Mouse (Mus musculus) Muller cell, postnatal 12 days (primary cell): ENCODE measurements at regions not wholly inside any gene's neighbourhood (a gene's known extent, or its start where the extent isn't known, plus 50 kb on each side); places are given as distances from the start of the nearest gene placed in this dataset.
A peak's percentile ranks its signal among the peaks of the same experiment; 100 is the strongest.

Experiments used
- DNase-seq: peaks from one replicate; pipeline ENCODE4 v3.0.0-alpha.2; 2015; ENCODE audit errors: inconsistent ontology term

GRCm38 (mm10) chr16:39650616-39651015 is 333.5 kb upstream of the Lsamp start:
- DNase-seq = peak; percentile 4

GRCm38 (mm10) chr16:39667905-39668304 is 316.3 kb upstream of the Lsamp start:
- no peak for DNase-seq

- DNase-seq = no peak
These were observed 311.8 kb upstream of the Lsamp start for GRCm38 (mm10) chr16:39672096-39672985.

- no peak for DNase-seq
These were observed 308.4 kb upstream of the Lsamp start for GRCm38 (mm10) chr16:39675775-39676174.

- no peak for DNase-seq
These were observed 305.9 kb upstream of the Lsamp start for GRCm38 (mm10) chr16:39678285-39678684.

- DNase-seq = no peak
These were observed 291.1 kb upstream of the Lsamp start for GRCm38 (mm10) chr16:39693061-39693460.

GRCm38 (mm10) chr16:39695855-39696254 is 288.3 kb upstream of the Lsamp start:
- DNase-seq = no peak

- DNase-seq = no peak
These were observed 285.0 kb upstream of the Lsamp start for GRCm38 (mm10) chr16:39699201-39699600.

GRCm38 (mm10) chr16:39706131-39706530 is 278.0 kb upstream of the Lsamp start:
- no peak for DNase-seq

GRCm38 (mm10) chr16:39709387-39710039 is 274.6 kb upstream of the Lsamp start:
- DNase-seq = no peak

- DNase-seq = peak; percentile 92
These were observed 256.6 kb upstream of the Lsamp start for GRCm38 (mm10) chr16:39727586-39727985.

- DNase-seq = peak; percentile 93
These were observed 238.0 kb upstream of the Lsamp start for GRCm38 (mm10) chr16:39746041-39746736.

- no peak for DNase-seq
These were observed 232.4 kb upstream of the Lsamp start for GRCm38 (mm10) chr16:39751748-39752147.

- DNase-seq = peak; percentile 17
These were observed 183.1 kb upstream of the Lsamp start for GRCm38 (mm10) chr16:39801063-39801462.

GRCm38 (mm10) chr16:39820131-39820530 is 164.0 kb upstream of the Lsamp start:
- no peak for DNase-seq

- DNase-seq = no peak
These were observed 149.9 kb upstream of the Lsamp start for GRCm38 (mm10) chr16:39834241-39834640.

GRCm38 (mm10) chr16:39881525-39881924 is 102.6 kb upstream of the Lsamp start:
- peak; percentile 69 for DNase-seq

- DNase-seq = no peak
These were observed 96.2 kb upstream of the Lsamp start for GRCm38 (mm10) chr16:39887944-39888343.
